In genomic region chr7:109381131-109381530, GRCm38 (mm10) we compare ENCODE assay signal across 21 mouse cellular contexts. TPM values are rescaled to one million over a fixed set of nuclear protein-coding genes. Genes with fewer than 3 reads are reported as not detected.
"Had no signal": no experiment of that assay in that cellular context is flagged by ENCODE, and none has a peak within 500 bp of the region (broad histone marks: within the 10 kb centered on the region; RNA-seq: fewer than 3 reads in every experiment).

No protein-coding gene starts in this region.

- H3K4me3 ChIP-seq: lung, embryonic 15.5 days; megakaryocyte, embryonic 14.5 days; midbrain, embryonic 13.5 days; midbrain, embryonic 15.5 days; neural tube, embryonic 12.5 days; stomach, embryonic 15.5 days had no signal

- H3K4me1 ChIP-seq: lung, embryonic 15.5 days; megakaryocyte, embryonic 14.5 days; midbrain, embryonic 13.5 days; midbrain, embryonic 15.5 days; neural tube, embryonic 12.5 days; stomach, embryonic 15.5 days had no signal

- ATAC-seq: lung, postnatal 0 days; midbrain, embryonic 13.5 days; midbrain, embryonic 15.5 days had no signal

- H3K9me3 ChIP-seq: lung, embryonic 15.5 days; stomach, embryonic 15.5 days had no signal

- H3K9ac ChIP-seq: lung, embryonic 15.5 days; midbrain, embryonic 13.5 days; midbrain, embryonic 15.5 days; neural tube, embryonic 12.5 days; stomach, embryonic 15.5 days had no signal

- H3K4me2 ChIP-seq: lung, embryonic 15.5 days; midbrain, embryonic 11.5 days; midbrain, embryonic 13.5 days; midbrain, embryonic 15.5 days; neural tube, embryonic 12.5 days; stomach, embryonic 15.5 days had no signal

- H3K36me3 ChIP-seq: lung, embryonic 15.5 days; midbrain, embryonic 15.5 days; neural tube, embryonic 12.5 days; stomach, embryonic 15.5 days had no signal

- H3K27me3 ChIP-seq: lung, embryonic 15.5 days; megakaryocyte, embryonic 14.5 days; midbrain, embryonic 13.5 days; midbrain, embryonic 15.5 days; neural tube, embryonic 12.5 days; stomach, embryonic 15.5 days had no signal

- DNase-seq: lung, adult 2 months; lung, postnatal 14 days; lung, postnatal 36 days; right cerebral cortex, postnatal 14 days; thymus, adult 2 months; thymus, postnatal 25 days; thymus, postnatal 4 days had no signal

- H3K27ac ChIP-seq: lung, embryonic 15.5 days; macrophage; midbrain, embryonic 13.5 days; midbrain, embryonic 15.5 days; neural tube, embryonic 12.5 days; stomach, embryonic 15.5 days; stomach, postnatal 0 days had no signal

RNA-seq across cellular contexts. Expression of gene Stk33, which starts 57.8 kb away (rescaled TPM):
- total RNA-seq: megakaryocyte progenitor cell, adult 5-6 weeks; monocyte, adult 5-6 weeks; neutrophil, adult 5-6 weeks had no signal
- polyA plus RNA-seq: macrophage; spleen, adult 2 months had no signal
